ENCODE assay signal across 10 mouse cellular contexts in the genomic region with DNA sequence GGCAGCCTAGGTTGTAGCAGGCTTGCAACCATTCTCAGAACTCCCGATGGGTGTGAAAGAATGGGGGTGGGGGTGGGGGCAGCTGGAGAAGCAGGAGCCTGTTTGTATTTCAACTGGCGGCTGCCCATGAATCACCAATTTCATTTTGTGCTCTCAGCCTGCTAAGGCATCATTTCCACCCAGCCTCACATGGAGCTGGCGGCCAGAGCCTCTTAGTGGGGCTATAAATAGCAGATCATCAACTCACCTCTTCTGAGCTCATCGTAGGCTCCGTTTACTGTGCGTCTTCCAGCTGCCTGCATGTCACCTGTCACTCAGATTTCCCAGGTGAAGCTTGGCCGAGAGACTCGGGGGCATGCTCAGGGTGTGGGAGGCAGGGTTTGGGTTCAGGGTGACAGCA. TPM values are rescaled to one million over a fixed set of nuclear protein-coding genes. Genes with fewer than 3 reads are reported as not detected.
DNase-seq lines count a peak whose midpoint lies in the region; ATAC-seq lines count a peak whose summit lies in the region.
"Had no signal": no experiment of that assay in that cellular context is flagged by ENCODE, and none has a peak within 500 bp of the region (broad histone marks: within the 10 kb centered on the region; RNA-seq: fewer than 3 reads in every experiment).

No protein-coding gene starts in this region.

- ATAC-seq in kidney, embryonic 14.5 days (ENCODE audit: low FRiP score, low TSS enrichment) = no peak
- no peak for ATAC-seq in megakaryocyte, adult 5-6 weeks (ENCODE audit: poor library complexity, severe bottlenecking)

- H3K36me3 ChIP-seq in kidney, embryonic 14.5 days (ENCODE audit: control insufficient read depth, insufficient read depth, low read length) = no peaks in the 10 kb centered on the region
- H3K36me3 ChIP-seq: embryonic facial prominence, embryonic 15.5 days; limb, embryonic 12.5 days had no signal

- peak; percentile 92 for DNase-seq in heart, adult 11 months
- DNase-seq in heart, postnatal 25 days (ENCODE audit: low spot score) = no peak
- peak; percentile 45 for DNase-seq in 3134 (ENCODE audit: extremely low read depth, insufficient read length, low spot score)
- DNase-seq in cerebellum, postnatal 25 days = peak; percentile 58 to 61
- DNase-seq in layer of hippocampus, adult 9-11 months = peak; percentile 64
- DNase-seq in adrenal gland, postnatal 4 days (ENCODE audit: low spot score in 2 of 2) = no peak

- no peak overlapping the region for H3K4me2 ChIP-seq in kidney, embryonic 14.5 days (replicated peaks; ENCODE audit: low read depth, low read length)
- H3K4me2 ChIP-seq: embryonic facial prominence, embryonic 15.5 days; limb, embryonic 12.5 days had no signal

- H3K4me1 ChIP-seq in kidney, embryonic 14.5 days (ENCODE audit: control insufficient read depth, insufficient read depth, low read length) = no peaks in the 10 kb centered on the region

- H3K9ac ChIP-seq in kidney, embryonic 14.5 days (ENCODE audit: low read depth, low read length) = no peak overlapping the region
- H3K9ac ChIP-seq: embryonic facial prominence, embryonic 15.5 days; limb, embryonic 12.5 days had no signal

- no peaks in the 10 kb centered on the region for H3K9me3 ChIP-seq in kidney, embryonic 14.5 days (ENCODE audit: control insufficient read depth, low read length)
- H3K9me3 ChIP-seq: embryonic facial prominence, embryonic 15.5 days; limb, embryonic 12.5 days had no signal

- H3K4me3 ChIP-seq in kidney, embryonic 14.5 days (ENCODE audit: low read length) = no peak overlapping the region
- H3K4me3 ChIP-seq: embryonic facial prominence, embryonic 15.5 days; limb, embryonic 12.5 days had no signal

- intact Hi-C loops in heart, postnatal 25 days (cut with DNase I) = no loop called here

- H3K27ac ChIP-seq in kidney, embryonic 14.5 days (ENCODE audit: low read depth, low read length) = no peak overlapping the region
- H3K27ac ChIP-seq: embryonic facial prominence, embryonic 15.5 days; limb, embryonic 12.5 days had no signal

- H3K27me3 ChIP-seq in kidney, embryonic 14.5 days (ENCODE audit: control insufficient read depth, insufficient read depth, low read length) = no peaks in the 10 kb centered on the region
- H3K27me3 ChIP-seq: embryonic facial prominence, embryonic 15.5 days had no signal

- 11% methylated on average over 8 of the region's 8 CpGs for WGBS in kidney, embryonic 14.5 days

RNA-seq across cellular contexts. Expression of gene Cdkn2aipnl, which starts 21.9 kb away (rescaled TPM):
- total RNA-seq in heart, postnatal 25 days (2021) = 10 to 100 TPM in 1 of 2 experiments, 1 to 10 TPM in 1; 8.8 to 10.5 TPM
- 87.9 and 104 TPM in 2 replicates for polyA plus RNA-seq in kidney, embryonic 14.5 days (2014; fragmentation: Nextera tagmentation; extraction: Ambion mirVana)
- 10 to 100 TPM; 33.1 to 34.3 TPM for total RNA-seq in adrenal gland, postnatal 4 days (2021)
- 66.6 and 70.7 TPM in 2 replicates for total RNA-seq in megakaryocyte, adult 5-6 weeks (2015)
- 40.5 and 41.5 TPM in 2 replicates for total RNA-seq in megakaryocyte, adult 5-6 weeks (2017)

RNA-seq across cellular contexts. Expression of gene Ube2b, which starts 55.0 kb away (rescaled TPM):
- 100 to 1,000 TPM; 256 to 295 TPM for total RNA-seq in heart, postnatal 25 days (2021)
- 149 and 215 TPM in 2 replicates for polyA plus RNA-seq in kidney, embryonic 14.5 days (2014; fragmentation: Nextera tagmentation; extraction: Ambion mirVana)
- 100 to 1,000 TPM; 131 to 142 TPM for total RNA-seq in adrenal gland, postnatal 4 days (2021)
- total RNA-seq in megakaryocyte, adult 5-6 weeks (2015) = 110 and 123 TPM in 2 replicates
- total RNA-seq in megakaryocyte, adult 5-6 weeks (2017) = 86.9 and 99.1 TPM in 2 replicates

RNA-seq across cellular contexts. Expression of gene Cdkl3, which starts 58.5 kb away (rescaled TPM):
- total RNA-seq in heart, postnatal 25 days (2021) = 1 to 10 TPM; 3.8 to 4.1 TPM
- polyA plus RNA-seq in kidney, embryonic 14.5 days (2014; fragmentation: Nextera tagmentation; extraction: Ambion mirVana) = 9.7 and 10.1 TPM in 2 replicates
- total RNA-seq in adrenal gland, postnatal 4 days (2021) = 1 to 10 TPM; 7.9 to 8.0 TPM
- total RNA-seq in megakaryocyte, adult 5-6 weeks (2015) = 1.7 and 2.3 TPM in 2 replicates
- total RNA-seq in megakaryocyte, adult 5-6 weeks (2017) = 2.7 and 10.0 TPM in 2 replicates

Comparison
In these comparisons a context has a peak if more than half of its experiments do, and no peak if none do; other contexts are left out.
1. DNase-seq: peak in heart, adult 11 months (single experiment), 3134 (single experiment), cerebellum, postnatal 25 days (2 of 2) and layer of hippocampus, adult 9-11 months (single experiment); none in heart, postnatal 25 days (single experiment) and adrenal gland, postnatal 4 days (0 of 2).